Mouse (Mus musculus) cerebellum, postnatal 36 days (tissue): Measurements from ENCODE around the gene Scin.

Experiments
- DNase-seq, 2 experiments: peaks; one replicate each; pipeline ENCODE4 v3.0.0; 2021 to 2022; ENCODE audit warnings: mixed read lengths in 2 of 2

Scin gene

DNA sequence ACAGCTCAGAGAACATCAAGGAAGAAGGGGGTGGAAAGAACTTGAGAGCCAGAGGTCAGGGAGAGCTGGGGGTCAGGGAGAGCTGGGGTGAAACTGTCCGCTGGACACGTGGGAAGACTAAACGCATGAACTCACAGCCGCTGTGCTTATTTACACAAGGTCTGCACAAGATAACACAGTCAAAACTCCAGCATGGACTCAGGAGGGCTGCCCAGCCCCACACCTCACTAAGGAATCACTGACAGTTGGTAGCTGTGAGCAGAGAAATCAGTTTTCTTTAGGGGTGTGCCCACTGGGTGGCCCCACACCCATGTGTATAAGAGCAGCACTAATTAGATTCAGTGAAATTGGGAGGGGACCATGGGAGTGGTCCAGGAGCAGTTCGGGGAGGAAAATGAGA, 27.2 kb downstream of the Scin start:
- no peak for DNase-seq

DNA sequence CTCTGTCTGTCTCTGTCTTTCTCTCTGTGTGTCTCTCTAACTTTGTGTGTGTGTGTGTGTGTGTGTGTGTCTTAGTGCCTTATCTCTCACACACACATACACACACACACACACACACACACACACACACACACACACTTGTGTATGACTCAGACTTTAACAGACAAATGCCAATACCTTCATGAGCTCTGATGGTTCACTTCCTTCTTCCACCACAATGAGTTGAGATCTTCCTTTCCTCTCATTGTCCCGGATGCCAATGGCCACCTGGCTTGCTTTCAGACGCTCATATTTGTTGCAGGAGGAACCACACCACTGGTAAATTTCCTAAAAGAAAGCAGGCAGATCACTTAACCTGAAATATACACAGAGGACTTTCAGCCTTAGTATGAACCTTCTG, 29.3 kb downstream of the Scin start:
- DNase-seq: no peak

GRCm38 (mm10) chr12:40102359-40102758, 31.7 kb downstream of the Scin start:
- DNase-seq: no peak

DNA sequence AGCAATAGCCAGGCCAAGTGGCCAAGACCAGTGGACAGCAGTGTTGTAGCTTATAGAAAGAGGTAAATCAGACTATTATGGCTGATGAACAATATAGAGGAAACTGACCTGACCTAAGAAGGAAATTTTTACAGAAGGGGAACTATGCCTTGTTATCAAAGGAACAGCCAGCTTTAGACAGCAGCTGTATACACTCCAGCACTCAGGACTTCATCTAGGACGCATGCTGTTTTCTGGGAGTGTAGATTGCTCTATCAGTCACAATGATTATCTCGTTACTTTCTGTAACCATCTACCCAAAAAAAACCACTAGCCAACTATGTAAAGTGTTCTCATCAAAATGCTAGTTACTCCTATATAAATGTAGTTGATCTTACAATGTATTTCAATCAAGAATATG, 34.6 kb downstream of the Scin start:
- DNase-seq: no peak

- no peak for DNase-seq
These were observed 36.6 kb downstream of the Scin start for GRCm38 (mm10) chr12:40097449-40097848.

DNA sequence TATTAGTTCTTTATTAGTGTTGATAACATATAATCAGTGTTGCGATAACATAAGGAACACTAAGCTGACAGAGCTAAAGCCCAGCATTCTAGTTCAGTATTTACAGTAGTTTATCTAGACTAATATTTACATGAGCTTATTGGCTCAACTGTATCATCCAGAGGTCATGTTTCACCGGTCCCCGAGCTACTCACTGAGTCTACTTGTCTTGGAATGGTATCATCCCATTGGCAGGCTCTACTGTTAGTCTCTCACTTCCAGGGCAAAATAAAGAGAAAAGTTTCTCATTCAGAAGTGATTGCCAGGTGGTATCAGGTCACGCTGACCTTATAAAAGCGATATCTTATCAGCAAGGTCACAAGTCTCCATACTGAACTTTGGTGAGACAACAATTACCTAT, 37.0 kb downstream of the Scin start:
- DNase-seq: no peak

DNA sequence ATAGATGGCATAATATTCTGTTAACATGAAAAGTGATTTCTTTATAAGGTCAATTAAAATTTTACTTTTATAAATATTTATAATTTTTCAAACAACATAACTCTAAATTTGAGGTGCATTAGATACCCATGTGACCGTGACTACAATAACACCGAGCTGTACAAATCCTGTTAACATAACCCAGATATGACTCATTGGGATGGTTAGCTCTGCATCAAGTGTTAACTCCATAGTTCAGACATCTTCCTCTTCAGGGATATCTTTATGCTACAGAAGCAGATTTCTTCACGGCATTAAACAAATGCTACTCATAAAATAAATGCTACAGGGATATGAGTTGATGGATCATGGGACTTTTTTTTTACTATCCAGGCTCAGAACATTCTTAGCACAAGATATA, 37.6 kb downstream of the Scin start:
- DNase-seq: no peak

DNA sequence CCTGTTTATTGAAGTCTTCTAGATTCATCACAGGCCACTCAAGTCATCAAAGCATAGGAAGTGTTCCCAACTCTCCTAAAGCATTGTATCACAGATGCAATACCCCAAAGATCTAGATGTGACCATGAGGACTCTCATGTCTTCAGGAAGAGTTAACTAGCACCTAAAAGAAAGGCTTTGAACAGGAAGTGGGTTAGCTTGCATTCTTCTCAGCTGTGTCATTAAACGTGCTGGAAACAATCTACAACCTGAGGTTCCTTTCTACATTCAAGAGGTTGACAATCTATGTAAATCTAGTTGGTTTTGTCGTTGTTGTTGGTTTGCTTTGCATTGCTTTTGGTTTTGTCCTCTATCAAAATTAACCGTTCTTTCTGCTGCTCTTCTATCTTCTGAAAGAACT, 44.0 kb downstream of the Scin start:
- no peak for DNase-seq

- no peak for DNase-seq
These were observed 48.2 kb downstream of the Scin start for GRCm38 (mm10) chr12:40085731-40086322.

DNA sequence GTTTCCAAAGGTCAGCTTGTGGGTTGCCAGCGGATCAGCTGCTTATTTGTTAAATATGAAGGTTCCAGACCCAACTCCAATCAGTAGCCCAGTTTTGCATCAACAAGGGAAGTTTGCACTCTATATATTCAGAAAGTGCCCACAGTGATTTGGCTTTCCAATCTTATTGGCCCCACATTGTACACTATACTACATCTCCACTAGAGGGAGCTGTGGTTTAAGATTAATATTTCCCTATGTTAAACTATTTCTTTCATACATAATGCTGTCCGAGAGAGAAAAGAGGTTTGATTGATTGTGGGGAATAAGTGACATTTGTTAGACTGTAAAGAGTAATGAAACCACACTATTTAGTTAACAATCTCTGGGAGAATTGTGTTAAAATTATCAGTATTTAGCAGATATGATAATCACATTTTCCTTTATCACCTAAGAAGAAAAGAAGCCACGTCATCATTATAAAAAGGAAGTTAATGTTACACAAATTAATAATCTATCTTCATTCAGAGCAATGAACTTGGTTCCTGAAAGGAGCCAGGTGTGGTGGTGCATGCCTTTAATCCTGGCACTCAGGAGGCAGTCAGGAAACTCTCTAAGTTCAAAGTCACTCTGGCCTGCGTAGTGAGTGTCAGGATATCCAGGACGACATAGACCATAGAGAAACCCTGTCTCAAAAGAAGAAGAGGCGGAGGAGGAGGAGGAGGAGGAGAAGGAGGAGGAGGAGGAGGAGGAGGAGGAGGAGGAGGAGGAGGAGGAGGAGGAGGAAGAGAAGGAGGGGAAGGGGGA, 51.4 kb downstream of the Scin start:
- DNase-seq: no peak

GRCm38 (mm10) chr12:40082048-40082447, 52.0 kb downstream of the Scin start:
- DNase-seq: no peak

- no peak for DNase-seq
These were observed 60.4 kb downstream of the Scin start for GRCm38 (mm10) chr12:40073660-40074059.

DNA sequence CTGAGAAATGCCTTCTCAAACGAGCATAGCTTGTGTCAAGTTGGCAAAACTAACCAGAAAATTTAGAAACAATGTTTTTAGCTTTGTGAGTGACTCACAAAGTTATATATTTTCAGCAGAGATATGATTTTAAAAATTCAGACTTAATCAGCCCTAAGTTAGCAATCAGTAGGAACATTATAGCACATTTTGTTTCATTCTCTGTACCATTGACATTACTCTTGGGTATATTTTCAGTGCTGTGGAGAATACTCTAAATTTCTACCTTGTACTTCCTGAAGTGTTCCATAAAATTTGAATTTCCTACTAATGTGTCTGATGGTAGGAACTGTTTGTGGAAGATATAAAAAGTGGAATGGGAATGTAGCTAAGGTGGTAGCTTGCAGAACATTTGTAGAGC, 87.0 kb downstream of the Scin start:
- DNase-seq: no peak

- no peak for DNase-seq
These were observed 90.0 kb downstream of the Scin start for GRCm38 (mm10) chr12:40043816-40044585.

DNA sequence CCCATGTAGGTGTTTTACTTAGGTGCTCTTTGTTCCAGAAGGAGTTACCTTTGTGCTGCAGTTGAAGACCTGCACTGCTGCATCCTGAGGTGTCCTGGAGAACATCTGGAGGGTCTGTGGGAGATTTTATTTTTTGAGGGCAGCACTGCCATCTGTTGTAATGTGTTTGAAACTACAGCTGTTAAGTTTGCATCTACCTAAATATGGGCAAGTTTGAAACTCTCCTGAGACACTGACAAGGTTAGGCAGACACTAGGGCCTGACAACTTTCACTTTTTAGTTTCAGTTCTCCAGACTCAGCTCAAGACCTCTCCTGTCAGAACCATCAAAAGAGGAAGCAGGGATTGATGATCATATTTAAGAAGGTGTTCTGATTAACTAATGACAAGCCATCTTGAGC, 94.0 kb downstream of the Scin start:
- DNase-seq: no peak

- DNase-seq: peak; percentile 76 to 79
These were observed 96.1 kb downstream of the Scin start, which contains the start of gene Arl4a for GRCm38 (mm10) chr12:40037876-40038463. Arl4a (minus strand) TSS chr12:40038025.

- peak; percentile 94 to 98 for DNase-seq
These were observed 96.7 kb downstream of the Scin start for GRCm38 (mm10) chr12:40037226-40037813.

GRCm38 (mm10) chr12:40036666-40037065, 97.4 kb downstream of the Scin start:
- no peak for DNase-seq

- DNase-seq: no peak
These were observed 98.5 kb downstream of the Scin start for GRCm38 (mm10) chr12:40035506-40035905.

GRCm38 (mm10) chr12:40029201-40029600, 104.8 kb downstream of the Scin start:
- DNase-seq: no peak

GRCm38 (mm10) chr12:40027846-40028245, 106.2 kb downstream of the Scin start:
- no peak for DNase-seq

DNA sequence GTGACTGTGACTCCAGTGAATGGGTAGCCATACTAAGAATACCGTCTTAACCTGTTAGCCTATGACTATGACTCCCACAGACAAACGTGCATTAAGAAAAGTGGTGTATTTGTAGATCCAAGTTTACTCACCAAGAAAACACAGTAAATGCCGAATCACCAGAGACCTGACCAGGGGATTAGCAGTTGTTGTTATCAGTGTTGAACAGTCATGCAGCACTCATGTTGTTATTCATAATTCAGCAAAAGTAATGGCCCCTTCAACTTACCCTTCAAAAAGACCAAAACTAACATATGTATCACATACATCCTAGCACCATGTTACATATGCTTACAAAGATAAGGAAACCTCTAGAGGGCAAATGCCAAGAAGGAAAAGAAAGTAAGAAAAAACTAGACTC, 106.6 kb downstream of the Scin start:
- no peak for DNase-seq

DNA sequence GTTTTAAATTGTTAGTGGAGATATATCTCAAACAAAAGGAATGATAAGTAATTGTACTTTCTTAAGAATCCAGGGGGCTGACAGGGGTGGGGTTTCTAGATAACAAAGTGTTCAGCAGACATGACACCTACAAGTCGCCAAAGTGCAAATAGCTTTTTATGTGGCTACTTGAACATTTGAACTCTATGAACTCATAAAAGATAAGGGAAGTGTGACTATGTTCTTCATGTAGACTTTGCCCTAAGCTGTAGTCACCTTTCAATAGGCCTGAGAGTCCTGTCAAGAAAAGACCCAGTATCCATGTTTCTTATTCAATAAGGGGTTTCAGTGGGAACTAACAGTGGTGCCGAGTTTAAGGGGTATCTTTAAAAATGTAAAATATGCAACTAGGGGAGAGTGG, 110.1 kb downstream of the Scin start:
- DNase-seq: no peak
